Mouse (Mus musculus) right cerebral cortex, postnatal 10 days (tissue): ENCODE data around the gene Actbl2.

Experiments used
- DNase-seq, 2 experiments: peaks; one replicate each; pipeline ENCODE4 v3.0.0; 2021; ENCODE audit warnings: low spot score in 2 of 2

Actbl2 gene

DNA sequence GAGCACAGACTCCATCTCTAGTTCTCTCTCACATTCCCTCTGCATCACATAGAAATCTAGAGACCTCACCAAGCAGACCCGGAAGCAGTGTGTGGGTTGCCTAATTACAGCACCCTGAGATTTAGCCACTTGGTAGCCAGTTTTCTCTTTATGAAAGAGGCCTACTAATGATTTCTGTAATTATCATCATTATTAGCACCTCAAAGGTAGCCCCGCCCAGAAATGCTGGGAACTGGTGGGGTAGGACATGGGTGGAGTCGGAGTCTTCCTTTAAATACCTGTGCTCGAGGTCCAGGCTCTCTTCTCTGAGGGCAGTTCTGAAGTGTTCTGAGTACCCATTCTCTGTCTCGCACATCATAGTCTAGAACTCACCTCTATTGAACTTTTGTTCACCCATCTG is at the start of gene Actbl2:
Gene Actbl2, plus strand, starts transcription at position 301 of the 400 bp plus-strand sequence.
- no peak for DNase-seq

DNA sequence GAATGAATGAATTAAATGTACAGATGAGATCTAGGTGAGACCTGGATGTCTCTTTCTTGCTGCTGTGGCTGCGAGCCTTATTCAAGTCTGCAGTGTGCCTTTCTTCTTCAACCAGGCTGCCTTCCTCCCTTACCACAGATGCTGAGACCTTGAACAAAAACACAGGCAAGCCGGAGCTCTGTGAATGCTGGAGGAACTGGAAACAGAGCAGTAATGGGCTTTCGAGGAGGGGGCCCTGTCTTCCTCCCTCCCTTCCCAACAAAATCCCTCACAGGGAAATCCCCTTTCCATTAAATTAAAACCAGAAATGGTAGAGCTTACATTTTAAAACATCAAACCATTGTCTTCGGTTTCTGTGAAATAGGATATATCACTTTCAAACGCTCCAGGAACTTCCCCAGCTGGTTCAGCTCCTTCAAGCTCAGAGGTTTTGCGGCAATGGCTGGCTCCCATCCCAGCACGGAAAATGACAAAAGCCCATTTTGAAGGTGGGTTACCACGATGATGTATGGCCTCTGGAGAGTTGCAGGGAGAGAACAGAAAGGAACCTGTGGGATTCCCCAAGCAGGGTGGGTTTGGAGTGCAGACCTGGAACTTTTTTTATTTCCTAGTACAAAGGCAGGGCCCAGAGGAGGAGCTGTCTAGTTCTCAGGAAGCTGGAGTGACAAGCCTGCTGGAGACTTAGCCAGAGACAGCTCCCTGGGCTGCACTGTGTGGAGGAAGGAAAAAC is 44.0 kb upstream of the Actbl2 start:
- no peak for DNase-seq

DNA sequence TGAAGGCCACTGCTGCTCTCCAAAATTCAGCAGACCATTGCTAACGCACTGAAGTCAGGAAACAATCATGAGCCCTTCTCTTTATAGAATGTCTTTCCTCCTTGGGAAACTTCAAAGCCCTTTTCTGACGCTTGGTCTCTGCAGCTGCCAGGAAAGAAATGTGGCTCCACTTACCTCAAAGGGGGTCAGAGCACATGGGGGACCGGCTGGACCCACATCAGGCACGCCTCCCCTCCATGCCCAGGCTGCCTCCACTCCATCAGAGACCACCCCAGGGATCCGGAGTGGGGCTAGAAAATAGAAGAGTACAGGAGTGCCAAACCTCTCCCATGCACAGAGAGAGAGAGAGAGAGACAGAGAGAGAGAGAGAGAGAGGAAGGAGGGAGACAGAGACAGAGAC is 26.0 kb upstream of the Actbl2 start:
- DNase-seq, result no peak

DNA sequence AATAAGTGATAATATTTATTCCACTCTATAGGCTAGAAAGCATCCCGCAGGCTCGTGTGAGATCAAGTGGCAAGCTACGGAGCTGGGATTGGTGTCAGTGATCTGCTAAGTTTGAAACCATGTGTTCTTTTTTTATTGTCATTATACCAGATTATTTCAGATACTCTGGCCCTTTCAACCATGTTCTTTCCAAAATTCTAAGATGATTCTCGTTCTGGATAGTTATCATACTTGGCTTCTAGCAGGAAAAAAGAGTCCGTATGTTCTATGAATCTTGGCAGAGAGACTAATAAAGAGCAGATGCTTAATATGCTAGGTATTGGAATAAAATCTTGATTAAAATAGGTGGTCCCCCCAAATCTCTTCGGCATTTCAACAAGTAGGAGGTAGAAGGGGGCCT is 25.3 kb upstream of the Actbl2 start:
- no peak for DNase-seq

DNA sequence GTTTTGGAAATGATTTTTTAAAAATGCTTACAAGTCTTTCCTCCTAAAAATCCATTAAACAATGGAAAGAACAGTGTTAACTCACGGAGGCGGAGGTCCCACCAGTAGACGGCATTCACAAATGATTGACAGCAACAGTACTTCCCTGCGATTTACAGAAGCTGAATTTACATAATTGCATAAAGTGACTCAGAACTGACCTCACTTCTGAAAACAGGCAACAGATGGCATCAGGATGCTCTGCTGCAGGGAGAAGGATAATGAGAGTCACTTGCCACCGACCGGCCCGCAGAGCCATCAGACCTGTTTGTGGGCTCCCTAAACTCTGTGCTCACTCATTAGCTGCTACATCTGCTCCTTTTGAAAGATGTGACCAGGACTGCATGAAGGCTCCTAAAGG is 22.4 kb upstream of the Actbl2 start:
- no peak for DNase-seq

DNA sequence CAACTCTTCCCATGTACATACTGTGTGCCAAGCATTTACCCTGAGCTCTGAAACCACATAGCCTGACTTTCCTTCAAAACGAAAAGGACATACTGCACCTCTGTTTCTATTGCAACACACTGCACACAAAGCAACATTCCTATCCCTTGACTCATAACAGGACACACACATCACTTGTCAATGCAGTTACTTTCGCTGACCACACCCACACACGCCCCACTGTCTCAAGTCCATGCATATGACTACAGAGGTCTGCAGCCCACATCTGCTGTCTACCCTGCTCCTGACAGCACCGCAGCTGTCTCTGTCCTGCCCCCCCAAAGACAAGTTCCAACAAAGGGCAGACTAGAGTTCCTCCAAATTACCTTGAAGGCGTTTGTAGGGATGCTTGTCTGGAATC is 21.5 kb upstream of the Actbl2 start:
- no peak for DNase-seq

DNA sequence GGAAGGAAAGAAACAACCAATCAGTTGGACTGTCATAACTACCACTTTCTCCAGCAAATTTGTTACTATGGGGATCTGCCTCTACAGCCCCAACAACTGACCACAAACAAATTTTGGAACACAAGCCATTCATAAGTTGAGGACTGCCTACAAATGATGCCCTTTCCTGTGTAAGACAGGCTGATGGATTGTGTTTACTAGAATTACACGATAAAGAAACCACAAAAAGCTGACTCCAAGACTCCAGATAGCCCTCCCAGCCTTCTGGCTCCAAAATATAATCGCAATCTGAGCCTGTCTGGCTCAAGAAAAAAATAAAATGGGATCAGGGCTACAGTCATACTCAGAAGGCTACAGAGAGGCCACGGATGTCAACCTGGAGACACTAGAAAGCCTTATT is 20.2 kb upstream of the Actbl2 start:
- no peak for DNase-seq

DNA sequence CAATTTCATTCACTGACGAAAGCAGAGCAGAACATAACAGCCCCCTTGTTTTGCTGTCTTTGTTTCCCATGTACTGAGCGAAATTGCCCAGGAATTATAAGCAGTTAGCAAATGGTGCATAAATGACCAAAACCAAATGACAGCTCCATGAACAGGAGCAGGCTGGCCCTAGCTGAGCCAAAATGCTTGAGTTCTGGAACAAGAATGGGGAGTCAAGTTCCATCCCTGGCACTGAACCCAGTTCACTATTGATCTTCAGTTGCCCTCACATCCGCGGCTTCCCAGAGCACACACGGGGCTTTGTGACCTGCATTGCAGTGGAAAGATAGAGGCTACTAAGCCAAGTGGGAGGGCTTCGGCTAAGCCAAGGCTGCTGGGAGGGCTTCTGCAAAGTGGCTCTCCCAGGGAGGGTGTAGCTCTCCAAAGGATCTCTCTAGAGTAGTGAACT is 19.1 kb upstream of the Actbl2 start:
- peak; percentile 57 to 68 for DNase-seq

DNA sequence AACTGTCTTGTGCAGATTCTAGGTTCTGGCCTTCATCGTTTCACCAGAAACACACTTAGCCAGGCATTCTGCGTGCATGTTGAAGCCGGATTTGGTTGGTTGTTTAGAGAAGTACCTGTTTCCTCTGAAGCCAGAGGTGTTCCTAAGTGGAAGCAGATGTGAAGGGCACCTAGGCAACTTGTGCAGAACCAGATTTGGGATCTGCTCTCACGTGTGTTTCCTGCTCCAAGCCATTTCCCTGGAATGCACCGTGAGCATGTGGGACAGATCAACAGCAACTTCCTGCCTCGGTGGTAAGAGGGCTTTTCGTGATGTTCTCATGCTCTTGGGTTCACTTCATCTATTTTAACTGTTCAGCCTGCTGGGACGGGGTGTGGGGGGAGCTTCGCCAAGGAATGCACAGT is 18.4 kb upstream of the Actbl2 start:
- no peak for DNase-seq

DNA sequence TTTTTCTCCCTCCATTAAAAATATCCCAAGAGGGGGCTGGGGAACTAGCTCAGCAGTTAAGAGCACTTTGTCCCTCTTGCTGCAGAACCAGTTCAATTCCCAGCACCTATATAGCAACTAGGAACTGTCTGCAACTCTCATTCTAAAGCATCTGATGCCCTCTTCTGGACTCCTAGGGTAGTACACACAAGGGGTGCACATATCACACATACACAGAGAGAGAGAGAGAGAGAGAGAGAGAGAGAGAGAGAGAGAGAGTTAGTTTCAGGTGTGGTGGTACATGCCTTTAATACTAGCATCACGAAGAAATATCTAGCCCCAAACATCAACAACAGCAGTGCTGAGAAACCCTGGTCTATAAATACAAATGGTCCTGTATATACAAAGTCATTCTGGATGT is 17.5 kb upstream of the Actbl2 start:
- DNase-seq, result no peak

DNA sequence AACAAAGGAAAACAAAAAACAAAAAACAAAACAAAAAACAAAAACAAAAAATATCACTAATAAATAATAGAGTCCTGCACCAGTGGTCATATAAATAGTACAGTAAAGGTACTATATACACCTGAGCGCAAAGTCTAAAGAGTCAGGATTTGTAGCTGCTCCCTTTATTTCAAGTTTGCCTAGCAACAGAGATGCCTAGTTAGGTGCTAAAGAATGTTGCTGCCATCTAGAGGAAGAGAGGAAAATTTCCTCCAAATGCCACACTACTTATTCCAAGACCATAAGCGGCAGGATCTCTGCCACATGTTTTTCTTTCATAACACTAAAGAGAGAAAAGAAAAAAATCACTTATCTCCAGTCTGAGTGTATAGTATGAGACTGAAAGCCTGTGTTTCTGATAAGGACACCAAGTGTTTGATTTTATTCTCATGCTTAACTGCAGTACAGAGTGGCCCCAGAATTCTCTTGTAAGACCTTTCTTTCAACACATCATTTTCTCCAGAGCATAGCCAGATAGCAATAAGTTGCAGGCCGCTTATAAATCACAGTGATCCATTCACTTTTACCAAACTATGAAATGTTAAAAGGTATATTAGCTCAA is 16.8 kb upstream of the Actbl2 start:
- no peak for DNase-seq

DNA sequence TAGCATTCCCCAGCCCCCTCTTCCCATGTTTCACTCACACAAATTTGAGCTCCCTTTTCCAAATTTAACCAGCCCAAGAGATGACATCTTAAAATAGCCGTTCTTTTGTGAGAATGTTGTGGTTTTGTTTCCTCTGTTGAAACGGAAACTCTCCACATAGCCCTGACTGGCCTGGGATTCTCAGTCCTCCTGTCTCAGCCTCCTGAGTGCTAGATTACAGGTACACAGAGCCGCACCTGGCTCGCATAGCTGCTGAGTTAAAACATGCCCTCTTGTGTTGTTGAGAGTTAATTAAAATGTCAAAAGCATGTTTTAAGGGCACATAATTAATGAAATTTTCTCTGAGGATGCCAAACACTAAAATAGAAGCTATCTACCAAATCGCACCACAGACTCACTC is 3.7 kb upstream of the Actbl2 start:
- DNase-seq, result no peak

DNA sequence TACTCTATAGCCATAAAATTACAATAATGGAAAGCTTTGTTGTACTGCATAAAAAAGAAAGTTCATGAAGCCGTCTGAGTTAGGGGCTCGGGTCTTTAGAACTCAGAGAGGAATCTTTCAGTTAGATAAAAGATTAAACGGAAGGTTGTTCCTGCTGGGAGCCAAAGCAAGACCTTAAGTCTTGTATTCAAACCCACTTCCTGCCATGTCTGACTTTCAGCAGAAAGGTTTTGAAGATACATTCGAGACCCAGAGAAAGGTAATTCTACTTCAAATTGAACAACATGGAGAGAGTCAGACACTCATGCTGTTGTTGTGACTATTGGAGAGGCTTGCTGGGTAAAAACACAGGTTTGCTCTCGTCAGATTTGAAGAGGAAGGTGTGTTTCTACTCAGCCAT is 3.0 kb upstream of the Actbl2 start:
- DNase-seq, result no peak

DNA sequence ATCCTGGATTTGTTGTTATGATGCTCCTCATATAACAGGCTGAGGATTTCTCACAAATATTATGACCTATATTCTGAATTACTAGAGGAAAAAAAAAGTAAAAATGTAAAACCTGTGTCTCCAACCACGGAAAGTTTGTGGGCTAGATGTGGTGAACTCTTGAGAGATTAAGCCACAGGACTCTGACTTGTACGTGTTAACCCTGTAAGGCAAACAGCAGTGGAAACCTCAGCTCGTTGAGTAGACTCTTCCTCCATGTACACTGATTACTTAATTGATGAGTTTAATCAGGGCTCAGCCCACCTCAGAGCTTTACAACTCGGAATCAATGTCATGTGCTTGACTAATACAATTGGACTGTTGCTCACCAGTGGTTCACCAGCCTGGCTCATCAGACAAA is 3.2 kb downstream of the Actbl2 start:
- DNase-seq, result no peak

DNA sequence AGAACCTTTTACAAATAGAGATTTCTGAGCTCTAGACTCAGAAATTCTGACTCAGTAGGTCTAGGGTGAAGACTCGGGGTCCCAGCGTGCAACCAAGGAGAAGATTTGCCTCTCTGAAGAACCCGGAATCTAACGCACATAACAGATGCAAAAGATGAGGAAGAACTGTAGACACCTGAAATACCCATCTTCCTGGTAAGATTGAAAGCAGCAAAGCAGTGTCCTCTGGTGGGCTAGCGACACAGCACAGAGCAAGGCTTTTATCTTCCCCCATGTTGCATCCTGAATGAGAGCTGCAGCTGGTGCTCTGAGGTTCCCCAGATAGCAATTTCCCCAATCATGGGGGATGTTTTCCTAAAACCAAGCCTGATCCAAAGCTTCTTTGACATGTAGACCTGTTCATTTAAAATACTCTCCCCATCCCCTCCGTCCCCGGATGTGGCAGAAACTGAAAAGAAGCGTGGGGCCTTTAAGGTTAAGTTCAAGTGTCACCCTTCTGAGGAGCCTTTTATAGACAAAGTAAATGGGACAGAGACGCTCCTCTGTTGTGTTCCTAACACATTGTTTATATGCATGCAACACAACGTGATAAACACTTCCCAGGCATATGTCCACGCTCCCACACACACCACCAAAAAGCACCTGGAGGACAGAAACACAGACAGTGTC is 3.7 kb downstream of the Actbl2 start:
- DNase-seq, result no peak

DNA sequence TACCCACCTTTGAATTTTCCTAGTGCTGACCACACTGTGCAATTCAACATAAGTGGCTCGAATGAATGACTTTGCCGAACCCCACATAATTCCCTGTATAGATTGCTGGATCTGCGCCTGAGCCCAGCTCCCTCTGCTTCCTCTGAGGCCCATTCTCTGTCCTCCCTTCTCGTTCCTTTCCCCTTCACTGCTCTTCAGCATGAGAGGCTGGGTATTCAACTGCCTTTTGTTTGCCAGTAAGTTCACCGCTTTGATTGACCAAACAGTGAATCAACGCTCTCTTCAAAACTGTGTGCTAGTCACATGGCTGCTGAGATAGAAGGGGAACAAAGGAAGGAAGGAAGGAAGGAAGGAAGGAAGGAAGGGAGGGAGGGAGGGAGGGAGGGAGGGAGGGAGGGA is 4.3 kb downstream of the Actbl2 start:
- no peak for DNase-seq

DNA sequence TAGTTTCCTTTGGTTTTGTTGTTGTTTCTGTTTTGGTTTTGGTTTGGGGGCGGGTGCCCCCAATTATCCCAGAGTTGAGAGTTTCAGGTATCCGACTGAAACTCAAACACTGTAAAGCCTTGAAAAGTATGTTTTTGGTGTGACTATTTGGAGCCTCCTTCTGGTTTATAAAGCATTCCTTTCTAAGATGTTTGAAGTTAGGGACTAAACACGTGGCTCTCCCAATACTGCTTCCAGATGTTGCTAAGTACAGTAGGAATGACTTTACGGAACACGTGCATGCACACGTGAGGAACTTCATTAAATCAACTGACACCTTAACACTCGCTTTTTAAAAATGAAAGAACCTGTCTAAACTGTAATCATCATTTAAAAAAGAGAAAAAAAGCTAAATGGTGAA is 4.9 kb downstream of the Actbl2 start:
- DNase-seq, result no peak

DNA sequence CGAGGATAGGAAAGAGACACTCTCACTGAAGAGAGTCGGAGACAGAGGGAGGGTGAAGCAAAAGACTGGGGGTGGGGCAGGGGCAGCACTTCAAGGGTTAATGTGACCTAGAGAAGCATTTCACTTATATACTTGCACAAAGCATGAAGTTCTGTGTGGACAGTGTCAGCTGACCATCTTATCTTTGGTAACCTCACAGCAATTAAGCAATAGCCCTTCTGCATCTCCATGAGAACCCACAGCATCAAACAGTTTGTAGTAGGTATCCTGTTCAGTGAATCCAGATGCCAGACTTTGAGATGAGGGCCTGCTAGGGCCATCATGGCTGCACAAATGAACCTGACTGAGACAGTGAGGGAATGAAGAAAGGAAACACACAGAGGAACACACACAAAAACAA is 8.4 kb downstream of the Actbl2 start:
- DNase-seq, result no peak

DNA sequence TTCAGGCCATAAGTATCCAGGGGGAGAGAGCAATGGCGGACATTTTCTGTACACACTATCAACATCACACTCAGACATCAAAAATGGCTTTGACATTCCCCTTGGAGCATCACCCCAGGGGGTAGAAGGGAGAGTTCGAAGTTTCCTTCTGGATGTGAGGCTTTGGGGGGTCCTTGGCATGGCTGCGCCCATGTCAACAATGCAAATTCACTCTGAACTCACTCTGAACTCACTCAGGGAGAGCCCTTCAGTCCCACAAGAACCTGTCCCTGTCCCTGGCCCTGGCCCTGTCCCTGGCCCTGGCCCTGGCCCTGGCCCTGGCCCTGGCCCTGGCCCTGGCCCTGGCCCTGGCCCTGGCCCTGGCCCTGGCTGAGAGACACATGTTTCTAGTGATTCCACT is 8.9 kb downstream of the Actbl2 start:
- no peak for DNase-seq

DNA sequence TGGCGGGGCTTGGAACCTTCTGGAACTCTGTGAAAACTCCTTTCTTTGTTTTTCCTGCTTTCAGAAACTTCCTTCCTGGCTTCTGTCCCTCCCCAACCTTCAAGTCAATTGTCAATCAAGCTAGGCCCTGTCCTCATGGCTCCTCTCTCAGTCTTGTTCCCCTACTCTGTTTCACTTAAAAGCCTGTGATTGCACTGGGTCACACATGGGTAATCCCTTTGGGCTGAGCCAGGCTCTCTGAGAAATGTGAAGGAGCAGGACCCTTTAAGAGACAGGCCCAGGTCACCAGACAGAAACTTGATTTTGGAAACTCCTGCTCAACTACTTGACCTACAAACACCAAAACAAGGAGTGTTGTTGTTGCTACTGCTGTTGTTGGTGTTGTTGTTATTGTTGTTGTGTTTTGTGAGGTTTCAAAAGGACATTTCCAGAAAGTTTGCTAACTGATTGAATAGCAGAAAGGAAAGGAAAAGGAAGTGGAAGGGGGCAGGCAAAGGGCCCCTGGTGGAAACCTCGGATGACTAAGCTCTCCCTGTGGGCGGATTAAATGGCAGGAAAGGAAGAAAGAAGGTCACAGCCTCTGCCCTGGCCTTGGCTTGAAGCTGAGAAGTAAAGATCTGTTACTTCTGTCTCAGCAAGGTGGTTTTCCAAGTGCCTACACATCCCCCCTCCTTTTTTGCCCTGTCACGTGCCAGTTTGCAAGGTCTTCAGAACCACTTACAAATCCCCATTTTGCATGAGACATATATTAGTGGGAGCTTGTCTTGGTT is 10.6 kb downstream of the Actbl2 start:
- no peak for DNase-seq

DNA sequence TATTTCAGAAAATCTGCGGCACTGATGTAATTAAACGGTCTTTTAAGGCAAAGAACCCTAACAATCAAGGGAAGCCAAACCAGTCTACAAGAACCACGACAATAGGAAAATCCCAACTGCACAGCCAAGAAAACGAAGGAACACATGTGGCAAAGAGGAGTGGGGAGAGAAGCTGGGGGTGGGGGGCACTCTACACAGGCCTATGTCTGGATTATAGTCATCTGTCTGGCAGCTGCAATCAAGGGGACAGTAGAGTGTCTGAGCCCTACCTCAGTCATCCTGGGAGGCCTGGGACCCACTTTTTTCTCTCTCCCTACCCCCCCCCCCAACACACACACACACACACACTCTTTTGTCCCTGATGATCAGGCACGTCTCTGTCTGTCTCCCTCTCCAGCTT is 12.0 kb downstream of the Actbl2 start:
- no peak for DNase-seq

DNA sequence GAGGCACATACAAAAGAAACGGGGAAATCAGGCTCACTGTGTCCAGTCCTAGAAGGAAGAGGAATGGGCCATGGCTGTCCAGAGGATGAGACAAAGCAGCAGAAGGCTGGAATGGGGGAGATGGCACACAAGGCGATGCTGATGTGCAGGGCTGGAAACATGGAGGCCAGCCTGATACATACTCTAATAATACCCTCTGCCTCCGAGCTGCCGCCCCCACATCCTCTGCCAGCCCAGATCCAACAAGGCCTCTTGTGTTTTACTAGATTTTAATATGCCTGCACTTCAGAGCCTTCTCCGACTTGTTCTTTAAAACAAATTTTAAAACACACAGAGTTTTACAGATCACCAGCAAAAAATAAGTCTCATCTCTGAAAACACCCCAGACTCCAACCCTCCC is 14.2 kb downstream of the Actbl2 start:
- no peak for DNase-seq
